Mouse (Mus musculus): Measurements from ENCODE around the gene 3110070M22Rik.
A peak's percentile ranks its signal among the peaks of the same experiment; 100 is the strongest.
"Not testable (repeated sequence)": the region's sequence is repeated elsewhere in the genome, so short reads cannot be mapped to it uniquely, and the experiment has no call there.

Gene 3110070M22Rik

GRCm38 (mm10) chr13:119487880-119488580, at the start of gene 3110070M22Rik, which contains the start of gene Tmem267:
TSS of gene 3110070M22Rik (minus strand) at chr13:119488383.
TSS of gene Tmem267 (plus strand) at chr13:119488039.
- DNase-seq, result peak; percentile 88 to 93

- DNase-seq, result not testable (repeated sequence)
Measured at GRCm38 (mm10) chr13:119494938-119495337, 6.8 kb upstream of the 3110070M22Rik start.

GRCm38 (mm10) chr13:119492083-119492482, 3.9 kb upstream of the 3110070M22Rik start:
- DNase-seq, result not testable (repeated sequence)

- DNase-seq, result no peak
Measured at GRCm38 (mm10) chr13:119487354-119487753, 829 bp downstream of the 3110070M22Rik start.

- DNase-seq, result no peak
Measured at GRCm38 (mm10) chr13:119477789-119478188, 10.4 kb downstream of the 3110070M22Rik start.

GRCm38 (mm10) chr13:119476631-119477030, 11.6 kb downstream of the 3110070M22Rik start:
- no peak for DNase-seq

GRCm38 (mm10) chr13:119462596-119463560, 25.3 kb downstream of the 3110070M22Rik start, which contains the start of gene 4833420G17Rik:
TSS of gene 4833420G17Rik (plus strand) at chr13:119462768.
- DNase-seq, result peak; percentile 94 to 95

GRCm38 (mm10) chr13:119461900-119462595, 26.1 kb downstream of the 3110070M22Rik start:
- no peak for DNase-seq

GRCm38 (mm10) chr13:119456342-119456741, 31.8 kb downstream of the 3110070M22Rik start:
- DNase-seq, result no peak

GRCm38 (mm10) chr13:119455082-119455481, 33.1 kb downstream of the 3110070M22Rik start:
- no peak for DNase-seq

GRCm38 (mm10) chr13:119453563-119453962, 34.6 kb downstream of the 3110070M22Rik start:
- no peak for DNase-seq

- DNase-seq, result no peak
Measured at GRCm38 (mm10) chr13:119442244-119442643, 45.9 kb downstream of the 3110070M22Rik start.
